Mouse (Mus musculus): ENCODE data around the gene Mpzl1.

DNA sequence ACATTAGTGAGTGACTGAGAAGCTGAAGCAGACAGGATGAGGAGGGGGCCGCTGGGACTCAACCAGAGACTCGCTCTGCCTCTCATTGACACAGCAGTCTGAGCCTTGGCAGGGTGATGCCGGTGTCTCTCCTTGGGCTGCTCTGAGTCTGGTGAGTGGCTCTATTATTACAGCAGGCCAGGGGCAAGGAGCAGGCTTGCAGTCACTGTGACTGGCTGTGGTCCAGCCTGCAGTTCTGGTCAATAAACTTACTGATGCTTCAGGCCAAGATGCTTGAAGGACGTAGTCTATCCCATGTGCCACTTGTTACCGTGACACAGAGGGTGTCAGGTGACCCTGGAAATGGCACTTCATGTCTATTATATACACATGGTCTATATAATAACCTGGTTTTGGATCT, 31.4 kb upstream of the Mpzl1 start:
- TF ChIP-seq CTCF (IDR thresholded peaks at IDR 0.05; ENCODE audit: low read depth, low read length) (no peak), POLR2A (IDR thresholded peaks at IDR 0.05; ENCODE audit: extremely low read depth, insufficient read depth, low read length) (no peak)

Measured in liver, adult 2 months (tissue).